Mouse (Mus musculus): ENCODE data around the gene Pcdh11x. TPM values are rescaled to one million over a fixed set of nuclear protein-coding genes. Genes with fewer than 3 reads are reported as not detected.
"Not testable (repeated sequence)": the region's sequence is repeated elsewhere in the genome, so short reads cannot be mapped to it uniquely, and the experiment has no call there.

Gene Pcdh11x
- polyA plus RNA-seq, 1 experiment from 2014 or later, result 2.0 TPM

DNA sequence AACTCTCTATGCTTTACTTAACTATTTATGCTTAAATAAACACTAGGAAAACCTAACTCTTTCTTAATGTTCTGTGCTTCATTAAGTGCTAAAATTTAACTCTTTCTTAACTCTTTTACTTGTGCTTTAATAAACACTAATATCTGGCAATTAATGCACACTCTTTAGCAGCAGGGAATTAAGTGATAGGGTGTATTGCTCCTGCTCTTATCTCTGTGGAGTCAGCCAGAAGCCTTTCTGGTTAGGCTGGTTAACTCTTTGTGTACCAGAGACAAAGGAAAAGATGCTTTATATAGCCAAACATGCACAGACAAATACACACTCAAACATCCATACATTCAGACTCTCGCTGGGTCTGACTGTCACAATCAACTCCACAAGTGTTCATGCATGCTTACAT, 309.2 kb downstream of the Pcdh11x start:
- DNase-seq (ENCODE audit: low spot score), result no peak
- Histone ChIP-seq H3K9me3 (replicated peaks) (no peaks in the 10 kb centered on the region), H3K27me3 (ENCODE audit: low read depth, poor library complexity, severe bottlenecking) (no peaks in the 10 kb centered on the region), H3K4me3 (no peak overlapping the region), H3K27ac (replicated peaks) (no peak overlapping the region), H3K36me3 (no peaks in the 10 kb centered on the region), H3K4me1 (no peaks in the 10 kb centered on the region)
- WGBS, result 75% methylated on average over 1 of the region's 1 CpGs

DNA sequence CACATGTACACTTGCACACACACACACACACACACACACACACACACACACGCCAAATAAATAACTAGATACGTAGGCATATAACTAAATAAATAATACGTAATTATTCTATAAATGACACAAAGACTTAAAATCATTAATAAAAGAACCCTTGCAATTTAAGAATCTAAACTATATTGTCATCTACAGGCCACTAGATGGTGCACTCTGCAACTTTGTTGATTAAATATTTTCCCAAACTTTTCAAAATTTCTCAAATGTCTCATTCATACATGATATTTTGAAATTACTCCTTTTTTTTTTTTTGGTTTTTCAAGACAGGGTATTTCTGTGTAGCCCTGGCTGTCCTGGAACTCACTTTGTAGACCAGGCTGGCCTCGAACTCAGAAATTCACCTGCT, 328.4 kb downstream of the Pcdh11x start:
- Histone ChIP-seq H3K9me3 (replicated peaks) (no peaks in the 10 kb centered on the region), H3K36me3 (no peaks in the 10 kb centered on the region), H3K4me1 (no peaks in the 10 kb centered on the region), H3K27ac (replicated peaks) (no peak overlapping the region), H3K27me3 (ENCODE audit: low read depth, poor library complexity, severe bottlenecking) (no peaks in the 10 kb centered on the region), H3K4me3 (no peak overlapping the region)
- DNase-seq (ENCODE audit: low spot score), result no peak
- WGBS, result 67% methylated on average over 4 of the region's 4 CpGs

DNA sequence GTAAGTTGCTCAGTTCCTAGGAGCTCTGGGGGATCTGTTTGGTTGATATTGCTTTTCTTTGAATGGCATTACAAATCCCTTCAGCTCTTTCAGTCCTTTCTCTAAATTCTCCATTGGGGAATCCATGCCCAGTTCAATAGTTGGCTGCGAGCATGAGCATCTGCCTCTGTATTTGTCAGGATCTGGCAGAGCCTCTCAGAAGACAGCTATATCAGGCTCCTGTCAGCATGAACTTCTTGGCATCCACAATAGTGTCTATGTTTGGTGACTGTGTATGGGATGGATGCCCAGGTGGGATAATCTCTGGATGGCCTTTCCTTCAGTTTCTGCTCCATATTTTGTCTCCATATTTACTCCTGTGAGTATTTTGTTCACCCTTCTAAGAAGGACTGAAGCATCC, 380.2 kb downstream of the Pcdh11x start:
- H3K4me1 ChIP-seq; H3K9me3 ChIP-seq (replicated peaks); H3K4me3 ChIP-seq; DNase-seq (ENCODE audit: low spot score); H3K27me3 ChIP-seq (ENCODE audit: low read depth, poor library complexity, severe bottlenecking); H3K36me3 ChIP-seq; H3K27ac ChIP-seq (replicated peaks): not testable (repeated sequence)
- 95% methylated on average over 1 of the region's 1 CpGs for WGBS

DNA sequence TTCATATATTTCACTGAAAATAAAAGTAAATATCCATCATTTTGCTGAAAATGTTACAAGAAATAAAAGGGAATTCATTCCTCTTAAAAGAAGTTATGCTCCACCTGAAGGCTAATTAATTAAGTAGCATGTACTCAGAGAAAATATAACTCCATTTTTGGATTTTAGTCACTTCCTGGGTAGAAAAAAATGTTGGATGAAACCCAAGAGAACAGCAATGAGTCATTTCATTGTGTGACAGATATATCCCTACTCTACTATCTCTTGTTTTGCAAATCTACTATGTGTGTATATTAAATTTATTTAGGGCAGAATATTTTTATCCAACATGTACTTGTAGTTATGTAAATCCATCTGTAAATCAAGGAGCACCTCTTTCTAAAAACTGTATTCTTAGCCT, 444.1 kb downstream of the Pcdh11x start:
- H3K27ac ChIP-seq (replicated peaks), result no peak overlapping the region
- no peaks in the 10 kb centered on the region for H3K27me3 ChIP-seq (ENCODE audit: low read depth, poor library complexity, severe bottlenecking)
- no peak overlapping the region for H3K4me3 ChIP-seq
- no peaks in the 10 kb centered on the region for H3K36me3 ChIP-seq
- H3K4me1 ChIP-seq, result no peaks in the 10 kb centered on the region
- H3K9me3 ChIP-seq (replicated peaks), result no peaks in the 10 kb centered on the region
- no peak for DNase-seq (ENCODE audit: low spot score)

DNA sequence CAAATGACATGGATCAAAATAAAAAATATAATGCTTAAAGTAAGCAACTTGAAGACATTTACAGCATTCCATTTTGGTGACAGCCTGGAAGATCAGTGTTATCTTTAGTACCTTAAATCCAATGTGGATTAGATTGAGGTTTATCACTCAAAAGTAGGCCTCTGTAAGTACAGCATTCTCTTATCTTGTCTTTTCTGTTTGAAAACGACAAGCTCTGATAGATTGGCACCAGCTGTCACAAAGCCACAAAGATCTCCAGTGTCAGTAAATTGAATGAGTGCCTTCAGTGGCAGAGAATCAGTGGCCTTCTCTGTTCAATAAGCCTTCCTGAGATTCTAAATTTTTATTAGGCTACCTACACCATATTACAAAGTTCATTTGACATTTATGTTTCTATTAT, 445.7 kb downstream of the Pcdh11x start:
- no peak for DNase-seq (ENCODE audit: low spot score)
- H3K27me3 ChIP-seq (ENCODE audit: low read depth, poor library complexity, severe bottlenecking), result no peaks in the 10 kb centered on the region
- H3K9me3 ChIP-seq (replicated peaks), result no peaks in the 10 kb centered on the region
- 63% methylated on average over 1 of the region's 1 CpGs for WGBS
- no peaks in the 10 kb centered on the region for H3K36me3 ChIP-seq
- no peak overlapping the region for H3K4me3 ChIP-seq
- H3K4me1 ChIP-seq, result no peaks in the 10 kb centered on the region
- H3K27ac ChIP-seq (replicated peaks), result no peak overlapping the region

DNA sequence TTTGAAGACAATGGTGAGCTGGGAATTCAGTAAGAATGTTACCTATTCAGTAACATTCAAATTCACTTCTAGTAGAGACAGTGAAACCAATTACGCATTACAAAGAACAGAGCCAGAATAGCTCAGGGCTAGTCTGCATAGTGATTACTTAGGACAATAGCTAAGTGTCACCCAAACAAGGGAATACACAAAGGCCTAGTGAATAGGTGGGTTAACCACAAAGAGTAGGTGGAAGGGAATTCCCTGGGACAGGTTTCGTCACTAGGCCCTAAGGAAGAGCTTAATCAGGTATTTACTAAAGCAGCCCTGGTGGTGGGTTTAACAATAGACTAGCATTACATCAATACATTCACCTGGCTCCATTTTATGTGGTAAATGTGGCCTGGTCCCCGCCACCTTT, 654.5 kb downstream of the Pcdh11x start:
- Histone ChIP-seq H3K36me3 (no peaks in the 10 kb centered on the region), H3K4me3 (no peak overlapping the region), H3K27me3 (ENCODE audit: low read depth, poor library complexity, severe bottlenecking) (no peaks in the 10 kb centered on the region), H3K9me3 (replicated peaks) (no peaks in the 10 kb centered on the region), H3K4me1 (no peaks in the 10 kb centered on the region), H3K27ac (replicated peaks) (no peak overlapping the region)
- WGBS, result 88% methylated on average over 3 of the region's 3 CpGs
- DNase-seq (ENCODE audit: low spot score), result no peak

Other genes with a start within 250 kb of the Pcdh11x start
- gene H2afb3, start 22.8 kb downstream of the Pcdh11x start, polyA plus RNA-seq (2016; fragmentation: Nextera tagmentation; extraction: Ambion mirVana), result not detected in 2 replicates

All from midbrain, embryonic 10.5 days (tissue).